Mouse (Mus musculus): ENCODE data around the gene Kxd1. TPM values are rescaled to one million over a fixed set of nuclear protein-coding genes. Genes with fewer than 3 reads are reported as not detected.

Gene Kxd1
- polyA plus RNA-seq, 1 experiment from 2014 or later = 36.2 TPM

DNA sequence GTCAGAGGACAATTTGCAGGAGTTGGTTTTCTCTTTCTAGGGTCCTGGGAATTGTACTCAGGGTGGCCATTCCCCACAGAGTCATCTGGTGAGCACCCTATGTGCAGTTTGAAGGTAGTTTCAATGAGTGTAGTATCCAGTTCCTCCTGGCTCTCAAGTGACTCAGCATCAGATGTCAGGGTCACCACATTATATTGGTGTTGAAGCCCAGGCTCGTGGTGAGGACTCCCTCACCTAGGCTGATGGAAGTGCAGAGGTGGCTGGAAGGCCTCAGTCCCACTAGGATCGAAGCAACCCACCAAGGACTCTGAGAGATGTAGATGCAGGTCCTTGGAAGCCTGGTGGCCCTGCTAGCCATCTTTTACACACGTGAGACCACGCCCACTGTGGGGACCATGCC, 18.7 kb upstream of the Kxd1 start:
- no peak for ATAC-seq (ENCODE audit: low read depth)
- Histone ChIP-seq H3K36me3 (peaks cover 4% of the 10 kb centered on the region; the same call in 1 of the 2 replicates), H3K4me1 (replicated peaks) (peaks cover 86% of the 10 kb centered on the region), H3K4me2 (no peak overlapping the region), H3K27ac (no peak overlapping the region), H3K9ac (no peak overlapping the region), H3K9me3 (replicated peaks) (no peaks in the 10 kb centered on the region), H3K27me3 (no peaks in the 10 kb centered on the region), H3K4me3 (replicated peaks) (no peak overlapping the region)
- no peak for DNase-seq
- WGBS (ENCODE audit: insufficient replicate concordance) = 58% methylated on average over 4 of the region's 4 CpGs

DNA sequence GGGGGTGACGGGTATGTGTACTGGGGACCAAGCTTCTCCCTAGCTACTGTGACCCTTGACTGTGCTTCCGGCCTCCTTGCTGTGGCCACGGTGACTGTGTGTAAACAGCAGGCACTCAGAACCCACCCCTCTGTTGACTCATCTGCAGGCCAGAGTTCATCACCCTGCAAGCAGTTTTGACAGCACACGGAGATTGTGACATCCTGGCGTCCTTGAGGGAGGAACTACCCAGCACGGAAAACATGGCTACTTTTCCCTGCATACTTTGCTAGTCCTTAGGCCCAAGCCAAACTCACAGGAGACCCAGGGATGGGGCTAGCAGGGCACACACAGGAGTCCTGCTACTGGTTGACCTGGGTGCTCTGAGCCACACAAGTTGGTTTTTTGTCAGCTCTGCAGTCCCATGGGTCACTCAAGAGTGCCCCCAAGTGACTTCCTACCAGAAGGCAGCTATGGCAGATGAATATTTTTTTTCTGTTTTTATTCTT, 16.5 kb upstream of the Kxd1 start:
- H3K4me3 ChIP-seq (replicated peaks) = 0 out of 2 replicates have a peak overlapping the region, but pooled peaks have one; percentile 2
- peaks cover 91% of the 10 kb centered on the region for H3K4me1 ChIP-seq (replicated peaks)
- no peak for DNase-seq
- no peak for ATAC-seq (ENCODE audit: low read depth)
- peak overlapping the region; percentile 78 for H3K27ac ChIP-seq
- 0 out of 2 replicates have a peak overlapping the region, but pooled peaks have one; percentile 18 for H3K9ac ChIP-seq
- 49% methylated on average over 6 of the region's 6 CpGs for WGBS (ENCODE audit: insufficient replicate concordance)
- peak overlapping the region; percentile 21 for H3K4me2 ChIP-seq
- H3K36me3 ChIP-seq = no peaks in the 10 kb centered on the region; the same call in 1 of the 2 replicates
- H3K27me3 ChIP-seq = no peaks in the 10 kb centered on the region
- H3K9me3 ChIP-seq (replicated peaks) = no peaks in the 10 kb centered on the region

DNA sequence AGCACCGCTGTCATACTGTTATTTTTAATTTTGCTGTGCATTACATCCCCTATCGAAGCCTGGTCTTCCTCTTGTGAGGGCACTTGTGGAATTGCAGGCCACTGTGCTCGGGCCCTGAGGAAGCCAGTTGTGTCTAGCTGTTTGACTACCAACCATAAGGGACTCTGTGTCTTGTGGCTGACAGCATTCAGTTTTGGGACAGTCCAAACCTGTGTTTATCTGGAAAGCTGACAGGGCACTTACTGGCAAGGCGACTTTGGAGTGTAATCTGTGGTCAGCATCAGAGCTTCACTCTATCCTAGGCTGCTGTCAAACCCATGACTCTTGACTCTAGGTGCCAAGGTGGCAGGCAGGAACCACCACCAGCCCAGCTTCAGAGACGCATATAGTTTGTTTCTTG, 13.3 kb upstream of the Kxd1 start:
- H3K9ac ChIP-seq = peak overlapping the region; percentile 93
- peak overlapping the region; percentile 98 for H3K27ac ChIP-seq

DNA sequence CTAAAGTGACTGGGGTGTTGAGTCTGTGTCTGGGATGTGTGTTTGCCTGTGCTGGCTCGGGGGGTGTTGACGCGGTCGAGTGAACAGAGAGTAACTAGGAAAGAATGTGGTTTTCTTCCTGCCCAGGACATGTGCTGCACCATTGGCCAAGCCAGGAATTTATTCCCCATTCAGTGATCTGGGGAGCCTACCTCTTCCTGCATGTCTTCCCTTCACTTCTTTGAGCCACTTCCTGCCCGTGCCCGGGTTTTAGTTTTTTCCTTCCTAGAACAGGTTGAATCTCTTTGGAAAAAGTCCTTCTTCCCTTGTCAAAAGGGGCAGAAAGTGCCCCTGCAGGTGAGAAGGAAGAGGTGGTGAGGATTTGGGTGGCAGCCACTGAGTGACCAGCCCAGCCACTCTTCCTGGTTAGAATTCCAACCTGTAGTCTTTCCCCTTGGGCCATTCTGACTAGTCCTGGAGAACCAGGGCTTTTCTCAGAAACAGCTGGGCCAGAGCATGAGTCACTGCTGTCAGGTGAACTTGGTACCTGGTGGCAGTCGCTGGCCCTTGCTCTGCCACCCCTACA, 12.8 kb upstream of the Kxd1 start:
- peak overlapping the region; percentile 99 for H3K4me2 ChIP-seq
- H3K9me3 ChIP-seq (replicated peaks) = no peaks in the 10 kb centered on the region
- no peaks in the 10 kb centered on the region for H3K27me3 ChIP-seq
- ATAC-seq (ENCODE audit: low read depth) (no peak), DNase-seq (no peak)
- 24% methylated on average over 7 of the region's 7 CpGs for WGBS (ENCODE audit: insufficient replicate concordance)
- H3K4me3 ChIP-seq (replicated peaks) = peak overlapping the region; percentile 93
- peak overlapping the region; percentile 93 for H3K9ac ChIP-seq
- H3K4me1 ChIP-seq (replicated peaks) = peaks cover 67% of the 10 kb centered on the region
- peak overlapping the region; percentile 98 for H3K27ac ChIP-seq
- H3K36me3 ChIP-seq = peaks cover 16% of the 10 kb centered on the region

More for the DNA sequence above, 13.3 kb upstream of the Kxd1 start:
- no peak for ATAC-seq (ENCODE audit: low read depth)
- Histone ChIP-seq H3K4me1 (replicated peaks) (peaks cover 72% of the 10 kb centered on the region), H3K4me3 (replicated peaks) (peak overlapping the region; percentile 93), H3K9me3 (replicated peaks) (no peaks in the 10 kb centered on the region), H3K27me3 (no peaks in the 10 kb centered on the region), H3K4me2 (peak overlapping the region; percentile 99), H3K36me3 (peaks cover 11% of the 10 kb centered on the region)
- WGBS (ENCODE audit: insufficient replicate concordance) = 61% methylated on average over 5 of the region's 5 CpGs
- no peak for DNase-seq

DNA sequence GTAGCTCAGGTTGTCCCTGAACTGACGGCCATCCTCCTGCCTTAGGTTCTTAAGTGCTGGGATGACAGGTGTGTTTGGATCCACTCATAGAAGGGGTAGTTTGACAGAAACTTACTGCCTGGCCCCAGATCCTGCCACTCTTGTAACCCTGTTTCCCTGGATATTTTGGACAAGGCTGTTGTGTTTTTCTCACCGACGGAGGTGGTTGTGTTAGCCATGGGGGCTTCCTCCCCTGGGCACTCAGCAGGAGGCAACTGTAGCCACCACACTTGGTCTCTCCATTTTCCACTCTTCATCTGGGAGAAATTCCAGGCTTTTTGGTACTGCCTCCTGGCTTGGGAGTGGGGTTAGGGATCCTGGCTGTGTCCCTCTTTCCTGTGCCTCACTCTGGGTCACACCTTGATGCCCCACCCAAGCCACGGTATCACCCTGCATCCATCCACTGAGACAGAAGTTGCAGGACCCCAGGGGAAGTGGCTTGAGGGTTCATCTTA, 12.3 kb upstream of the Kxd1 start:
- H3K4me2 ChIP-seq = peak overlapping the region; percentile 99
- H3K27ac ChIP-seq = peak overlapping the region; percentile 98
- 3% methylated on average over 4 of the region's 4 CpGs for WGBS (ENCODE audit: insufficient replicate concordance)
- ATAC-seq (ENCODE audit: low read depth) = no peak
- no peak for DNase-seq
- peaks cover 62% of the 10 kb centered on the region for H3K4me1 ChIP-seq (replicated peaks)
- peak overlapping the region; percentile 93 for H3K9ac ChIP-seq
- peaks cover 22% of the 10 kb centered on the region for H3K36me3 ChIP-seq
- H3K4me3 ChIP-seq (replicated peaks) = peak overlapping the region; percentile 93
- H3K9me3 ChIP-seq (replicated peaks) = no peaks in the 10 kb centered on the region
- no peaks in the 10 kb centered on the region for H3K27me3 ChIP-seq

DNA sequence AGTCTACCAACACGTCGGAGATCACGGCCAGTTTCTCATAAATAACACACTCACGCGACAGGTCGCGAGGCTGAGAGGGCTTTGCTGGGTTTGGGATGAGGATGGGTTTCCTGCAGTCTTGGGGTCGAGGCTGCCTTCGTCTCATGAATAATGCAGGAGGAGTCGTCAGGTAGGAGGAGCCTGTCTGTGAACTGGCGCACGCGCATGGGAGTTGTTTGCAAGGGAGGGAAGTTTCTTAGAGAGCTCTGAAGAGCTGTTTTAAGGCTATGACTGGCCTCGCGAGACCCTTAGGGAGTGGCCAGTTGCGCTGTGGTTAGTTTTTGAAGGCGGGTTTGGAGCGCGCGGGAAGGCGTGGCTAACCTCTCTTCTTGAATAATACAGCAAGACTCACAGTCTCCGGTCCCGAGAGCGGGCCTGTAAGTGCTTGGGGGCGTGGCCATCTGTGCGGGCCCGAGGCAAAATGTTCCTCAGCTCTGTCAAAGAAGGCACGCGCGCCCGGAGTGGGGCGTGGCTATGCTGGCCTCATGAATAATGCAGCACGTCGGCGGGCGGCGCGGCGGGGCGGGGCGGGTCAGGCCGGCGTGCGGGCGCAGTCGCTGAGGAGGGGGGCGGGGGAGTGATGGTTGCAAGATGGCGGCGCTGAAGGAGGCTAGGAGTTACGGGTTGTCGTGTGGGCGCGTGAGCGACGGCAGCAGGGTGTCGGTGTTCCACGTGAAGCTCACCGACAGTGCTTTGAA, 11.5 kb upstream of the Kxd1 start, which contains the start of gene Ell:
Ell (plus strand) TSS at position 381 of the 737 bp plus-strand sequence.
- H3K9ac ChIP-seq = peak within 1 kb of the TSS; percentile 93
- H3K27me3 ChIP-seq = no peaks in the 10 kb centered on the region
- peak; percentile 84 for ATAC-seq (ENCODE audit: low read depth)
- H3K9me3 ChIP-seq (replicated peaks) = no peaks in the 10 kb centered on the region
- H3K36me3 ChIP-seq = peaks cover 30% of the 10 kb centered on the region
- peak within 1 kb of the TSS; percentile 98 for H3K27ac ChIP-seq
- peak within 1 kb of the TSS; percentile 93 for H3K4me3 ChIP-seq (replicated peaks)
- DNase-seq = peak; percentile 100
- H3K4me1 ChIP-seq (replicated peaks) = peaks cover 53% of the 10 kb centered on the region
- under 1% methylated on average over 58 of the region's 58 CpGs for WGBS (ENCODE audit: insufficient replicate concordance)
- H3K4me2 ChIP-seq = peak within 1 kb of the TSS; percentile 99

DNA sequence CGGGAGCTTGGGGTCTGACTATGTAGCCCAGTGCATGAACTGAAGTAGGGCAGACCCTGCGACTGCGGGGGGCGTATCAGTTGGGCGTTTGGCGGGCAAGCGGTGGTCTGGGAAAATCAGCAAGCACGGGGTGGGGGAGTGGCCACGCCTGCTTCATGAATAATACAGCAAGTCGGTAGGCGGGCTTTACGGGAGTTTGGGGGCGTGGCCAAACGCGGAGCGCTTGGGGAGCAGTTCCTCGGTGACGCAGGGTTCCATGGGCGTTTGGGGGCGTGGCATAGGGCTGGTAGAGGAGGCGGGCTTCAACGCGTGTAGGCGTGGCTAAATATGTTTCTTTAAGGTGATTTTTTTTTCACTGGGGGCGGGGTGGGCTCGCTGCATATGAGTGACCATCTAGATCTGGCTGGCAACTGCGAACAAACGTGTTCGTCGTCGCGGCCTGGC, 10.9 kb upstream of the Kxd1 start:
- Histone ChIP-seq H3K9me3 (replicated peaks) (no peaks in the 10 kb centered on the region), H3K4me3 (replicated peaks) (peak overlapping the region; percentile 93), H3K4me1 (replicated peaks) (peaks cover 48% of the 10 kb centered on the region), H3K9ac (peak overlapping the region; percentile 79), H3K27ac (peak overlapping the region; percentile 98), H3K27me3 (no peaks in the 10 kb centered on the region), H3K4me2 (peak overlapping the region; percentile 99), H3K36me3 (peaks cover 36% of the 10 kb centered on the region)
- ATAC-seq (ENCODE audit: low read depth) (peak; percentile 50), DNase-seq (peak; percentile 99)
- WGBS (ENCODE audit: insufficient replicate concordance) = under 1% methylated on average over 32 of the region's 32 CpGs

DNA sequence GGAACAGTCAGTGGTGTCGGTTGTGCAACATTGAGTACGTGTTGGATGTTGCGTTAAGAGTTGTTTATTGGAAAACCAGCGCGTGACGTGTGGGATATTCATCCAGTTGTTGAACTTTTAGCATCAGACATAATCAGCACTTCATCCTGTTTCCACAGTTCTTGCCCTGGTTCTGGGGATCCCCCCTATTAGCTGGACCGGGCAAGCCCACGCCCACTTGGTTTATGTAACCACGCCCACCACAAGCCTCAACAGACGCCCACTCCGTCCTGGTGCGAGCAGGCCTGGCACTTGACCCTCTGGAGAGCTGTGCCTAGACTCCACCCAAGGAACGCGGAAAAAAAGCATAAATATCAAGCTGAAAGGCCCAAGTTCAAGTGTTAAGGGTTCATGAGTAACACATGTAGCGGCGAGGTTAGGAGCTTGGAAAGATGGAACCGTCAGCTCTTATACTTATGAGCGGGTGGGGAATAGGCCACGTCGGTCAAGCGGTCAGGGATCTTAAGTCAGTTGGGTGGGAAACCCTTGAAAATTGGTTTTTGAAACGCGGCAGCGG, 10.3 kb upstream of the Kxd1 start:
- H3K27me3 ChIP-seq = no peaks in the 10 kb centered on the region
- peak overlapping the region; percentile 99 for H3K4me2 ChIP-seq
- 15% methylated on average over 24 of the region's 24 CpGs for WGBS (ENCODE audit: insufficient replicate concordance)
- ATAC-seq (ENCODE audit: low read depth) = 0 out of 2 replicates have a peak, but pooled peaks have one; percentile 9
- peak overlapping the region; percentile 79 for H3K9ac ChIP-seq
- H3K4me1 ChIP-seq (replicated peaks) = peaks cover 42% of the 10 kb centered on the region
- H3K9me3 ChIP-seq (replicated peaks) = no peaks in the 10 kb centered on the region
- peak overlapping the region; percentile 92 for H3K27ac ChIP-seq
- peak; percentile 56 for DNase-seq
- H3K36me3 ChIP-seq = peaks cover 41% of the 10 kb centered on the region
- peak overlapping the region; percentile 93 for H3K4me3 ChIP-seq (replicated peaks)

DNA sequence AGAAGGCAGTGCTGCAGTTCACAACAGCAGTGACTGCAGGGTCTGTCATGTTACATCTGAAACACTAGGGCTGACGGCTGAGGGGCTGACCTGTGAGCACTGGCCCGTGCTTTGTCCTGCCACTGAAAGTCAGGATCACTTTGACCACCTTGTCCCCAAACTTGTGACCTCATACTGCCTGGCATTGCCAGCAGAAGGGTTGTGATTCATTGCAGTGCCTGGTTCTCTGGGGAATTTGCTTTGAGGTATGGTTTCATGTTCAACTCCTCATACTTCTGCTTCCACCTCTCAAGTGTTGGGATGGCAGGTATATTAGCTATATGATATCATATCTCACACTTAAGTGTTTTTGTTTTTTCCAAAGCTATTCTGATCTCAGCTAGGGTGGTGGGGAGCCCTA, 7.9 kb upstream of the Kxd1 start:
- peaks cover 65% of the 10 kb centered on the region for H3K36me3 ChIP-seq
- H3K27me3 ChIP-seq = no peaks in the 10 kb centered on the region
- no peaks in the 10 kb centered on the region for H3K9me3 ChIP-seq (replicated peaks)
- ATAC-seq (ENCODE audit: low read depth) (no peak), DNase-seq (no peak)
- H3K4me3 ChIP-seq (replicated peaks) = no peak overlapping the region
- no peak overlapping the region for H3K27ac ChIP-seq
- no peak overlapping the region for H3K4me2 ChIP-seq
- 87% methylated on average over 2 of the region's 2 CpGs for WGBS (ENCODE audit: insufficient replicate concordance)
- H3K4me1 ChIP-seq (replicated peaks) = peaks cover 24% of the 10 kb centered on the region
- no peak overlapping the region for H3K9ac ChIP-seq

DNA sequence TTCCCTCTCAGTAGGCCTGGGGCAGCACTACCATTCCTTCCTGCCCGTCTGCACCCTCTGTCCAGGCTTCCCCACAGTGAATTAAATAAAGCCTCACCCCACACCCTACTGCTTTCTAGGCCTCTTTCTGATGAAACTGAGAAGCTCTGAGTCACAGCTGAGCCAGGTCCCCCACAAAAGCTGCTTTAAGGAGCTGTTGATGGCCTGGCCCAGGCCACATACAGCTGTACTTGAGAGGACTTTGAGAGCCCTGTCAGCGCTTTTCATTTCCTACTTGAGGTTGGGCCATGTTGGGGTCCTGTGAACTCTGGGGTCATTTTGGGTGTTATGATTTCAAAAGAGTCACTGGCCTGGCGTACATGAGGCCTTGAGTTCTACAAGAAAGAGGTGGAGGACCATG, 7.5 kb upstream of the Kxd1 start:
- H3K4me3 ChIP-seq (replicated peaks) = no peak overlapping the region
- H3K9me3 ChIP-seq (replicated peaks) = no peaks in the 10 kb centered on the region
- peaks cover 70% of the 10 kb centered on the region for H3K36me3 ChIP-seq
- WGBS (ENCODE audit: insufficient replicate concordance) = 82% methylated on average over 3 of the region's 3 CpGs
- no peaks in the 10 kb centered on the region for H3K27me3 ChIP-seq
- DNase-seq (no peak), ATAC-seq (ENCODE audit: low read depth) (no peak)
- H3K4me2 ChIP-seq = no peak overlapping the region
- peaks cover 24% of the 10 kb centered on the region for H3K4me1 ChIP-seq (replicated peaks)
- H3K27ac ChIP-seq = no peak overlapping the region
- H3K9ac ChIP-seq = no peak overlapping the region

DNA sequence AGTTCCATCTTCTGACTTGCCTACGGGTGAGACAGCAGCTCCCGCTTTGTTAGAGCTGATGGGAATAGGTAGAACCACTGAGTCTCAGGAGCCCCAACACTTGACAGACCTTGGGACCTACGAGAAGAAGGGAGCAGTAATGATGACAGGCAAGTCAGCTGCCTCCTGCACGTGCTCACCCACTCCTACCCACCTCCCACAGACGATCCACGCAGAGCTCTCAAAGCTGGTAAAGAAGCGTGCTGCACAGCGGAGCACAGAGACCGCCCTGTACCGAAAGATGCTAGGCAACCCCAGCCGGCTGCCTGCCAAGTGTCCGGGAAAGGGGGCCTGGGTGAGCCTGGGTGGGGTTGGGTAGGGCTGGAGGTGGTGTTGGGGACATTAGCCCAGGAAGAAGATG, 6.5 kb upstream of the Kxd1 start:
- H3K4me3 ChIP-seq (replicated peaks) = no peak overlapping the region
- DNase-seq = no peak
- no peak overlapping the region for H3K27ac ChIP-seq
- peaks cover 29% of the 10 kb centered on the region for H3K4me1 ChIP-seq (replicated peaks)
- H3K36me3 ChIP-seq = peaks cover 75% of the 10 kb centered on the region
- H3K9ac ChIP-seq = 0 out of 2 replicates have a peak overlapping the region, but pooled peaks have one; percentile 2
- no peaks in the 10 kb centered on the region for H3K27me3 ChIP-seq
- H3K4me2 ChIP-seq = no peak overlapping the region
- no peaks in the 10 kb centered on the region for H3K9me3 ChIP-seq (replicated peaks)
- 94% methylated on average over 12 of the region's 12 CpGs for WGBS (ENCODE audit: insufficient replicate concordance)
- ATAC-seq (ENCODE audit: low read depth) = no peak

Data from liver, embryonic 13.5 days (tissue).